Mouse (Mus musculus) liver, embryonic 14.5 days (tissue): ENCODE results near the gene Anapc15.

Experiments
- CTCF ChIP-seq: IDR thresholded peaks from 2 replicates; pipeline ENCODE4 v1.5.1; 2016; ENCODE audit warnings: antibody characterized with exemption, low read depth, control low read depth
- EP300 ChIP-seq: IDR thresholded peaks from 2 replicates; pipeline ENCODE4 v1.6.1; 2016; ENCODE audit warnings: antibody characterized with exemption, low read depth

- TF ChIP-seq CTCF: no peak
- TF ChIP-seq EP300: no peak
Observed at GRCm38 (mm10) chr7:101908367-101908766, 44.9 kb downstream of the Anapc15 start.
